Mouse (Mus musculus) midbrain, embryonic 16.5 days (tissue): ENCODE data around the gene Vasp. TPM values are rescaled to one million over a fixed set of nuclear protein-coding genes. Genes with fewer than 3 reads are reported as not detected.

Experiments used
- ATAC-seq: fragments of 200-750 bp; cut with Nextera tagmentation; 2 replicates; pipeline ENCODE4 v1.8.0; 2017; ENCODE audit warnings: moderate TSS enrichment
- H3K27ac ChIP-seq: fragments of 300-500 bp; sonication (generic); 2 replicates; pipeline ENCODE4 v1.5.1; 2014; ENCODE audit warnings: mild to moderate bottlenecking, low read length, mixed read lengths
- H3K27me3 ChIP-seq: fragments of 300-500 bp; sonication (generic); 2 replicates; pipeline ENCODE4 v1.6.1; 2014; ENCODE audit warnings: low read depth, low read length, mixed read lengths; ENCODE audit not compliant: control insufficient read depth, insufficient read depth
- H3K36me3 ChIP-seq: fragments of 300-500 bp; sonication (generic); 2 replicates; pipeline ENCODE4 v1.6.1; 2014; ENCODE audit warnings: mild to moderate bottlenecking, low read length, moderate library complexity, mixed read lengths; ENCODE audit not compliant: control insufficient read depth, insufficient read depth
- H3K4me1 ChIP-seq: fragments of 300-500 bp; sonication (generic); 2 replicates; pipeline ENCODE4 v1.6.1; 2014; ENCODE audit warnings: mild to moderate bottlenecking, low read length, mixed read lengths; ENCODE audit not compliant: control insufficient read depth, insufficient read depth
- H3K4me2 ChIP-seq: fragments of 300-500 bp; sonication (generic); 2 replicates; pipeline ENCODE4 v1.6.1; 2014; ENCODE audit warnings: mild to moderate bottlenecking, low read length, mixed read lengths
- H3K4me3 ChIP-seq: fragments of 300-500 bp; sonication (generic); 2 replicates; pipeline ENCODE4 v1.5.1; 2014; ENCODE audit warnings: low read depth, mild to moderate bottlenecking, low read length, moderate library complexity, mixed read lengths
- H3K9ac ChIP-seq: fragments of 300-500 bp; sonication (generic); 2 replicates; pipeline ENCODE4 v1.6.1; 2014; ENCODE audit warnings: low read depth, low read length, mixed read lengths
- H3K9me3 ChIP-seq: fragments of 300-500 bp; sonication (generic); replicated peaks from 2 replicates; pipeline ENCODE4 v1.6.1; 2014; ENCODE audit warnings: mild to moderate bottlenecking, low read length, mixed read lengths; ENCODE audit not compliant: control insufficient read depth, poor library complexity, severe bottlenecking
- WGBS: fragments of 180-500 bp; shearing (Covaris S2); extraction: QIAGEN DNeasy Blood & Tissue Kit; methylation state at CpG from one replicate; pipeline ENCODE4 v1.1.7; 2014; 5-methylcytosine and 5-hydroxymethylcytosine counted together
- polyA plus RNA-seq: library from polyadenylated mRNA; unstranded; fragments of >200 nt; fragmentation: Nextera tagmentation; extraction: Ambion mirVana; gene quantifications from 2 replicates; pipeline ENCODE4 v1.2.1, GENCODE M21; 2015

Gene Vasp
- polyA plus RNA-seq, 1 experiment from 2014 or later = 35.5 TPM

- WGBS = 19% methylated on average over 20 of the region's 20 CpGs
- peaks cover 16% of the 10 kb centered on the region for H3K4me1 ChIP-seq
- no peaks in the 10 kb centered on the region for H3K27me3 ChIP-seq
- H3K4me3 ChIP-seq = peak overlapping the region; percentile 62
- H3K9me3 ChIP-seq = no peaks in the 10 kb centered on the region
- peak; percentile 16 for ATAC-seq
- H3K36me3 ChIP-seq = no peaks in the 10 kb centered on the region; the same call in 1 of the 2 replicates
- H3K9ac ChIP-seq = peak overlapping the region; percentile 76
- peak overlapping the region; percentile 70 for H3K4me2 ChIP-seq
- peak overlapping the region; percentile 99 for H3K27ac ChIP-seq
Measured at GRCm38 (mm10) chr7:19226817-19227797, 44.5 kb downstream of the Vasp start.

DNA sequence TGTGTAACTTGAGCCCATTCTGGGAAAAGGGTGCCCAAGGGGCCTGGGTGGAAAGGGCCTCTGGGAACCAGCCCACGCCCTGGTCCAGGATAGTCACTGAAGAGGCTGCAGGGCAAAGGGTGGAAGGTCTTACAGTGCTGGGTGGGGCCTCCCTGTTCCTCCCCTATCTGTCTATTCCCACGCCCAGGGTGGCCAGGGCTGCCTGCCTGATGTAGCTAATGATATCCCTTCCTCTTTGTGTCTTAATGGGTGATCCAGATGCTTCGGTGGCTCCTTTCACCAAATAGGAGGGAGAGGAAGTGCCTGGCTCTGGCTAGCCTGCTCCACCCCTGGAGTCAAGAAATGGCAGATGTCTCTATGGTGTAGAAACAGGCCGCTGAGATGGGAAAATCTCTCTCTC lies 46.7 kb downstream of the Vasp start:
- Histone ChIP-seq H3K9me3 (no peaks in the 10 kb centered on the region), H3K27ac (no peak overlapping the region), H3K9ac (no peak overlapping the region), H3K4me1 (peaks cover 15% of the 10 kb centered on the region), H3K4me3 (no peak overlapping the region), H3K27me3 (no peaks in the 10 kb centered on the region), H3K4me2 (no peak overlapping the region), H3K36me3 (no peaks in the 10 kb centered on the region)
- ATAC-seq = no peak
- WGBS = 97% methylated on average over 4 of the region's 4 CpGs

- Histone ChIP-seq H3K27ac (no peak overlapping the region), H3K9me3 (no peaks in the 10 kb centered on the region), H3K9ac (no peak overlapping the region), H3K4me2 (no peak overlapping the region), H3K27me3 (no peaks in the 10 kb centered on the region), H3K4me1 (peaks cover 7% of the 10 kb centered on the region), H3K36me3 (no peaks in the 10 kb centered on the region), H3K4me3 (no peak overlapping the region)
- no peak for ATAC-seq
- WGBS = 94% methylated on average over 14 of the region's 14 CpGs
Measured at GRCm38 (mm10) chr7:19222875-19223274, 48.7 kb downstream of the Vasp start.

GRCm38 (mm10) chr7:19222189-19222588 lies 49.4 kb downstream of the Vasp start:
- Histone ChIP-seq H3K27ac (no peak overlapping the region), H3K4me2 (no peak overlapping the region), H3K4me3 (no peak overlapping the region), H3K9ac (no peak overlapping the region), H3K27me3 (no peaks in the 10 kb centered on the region), H3K9me3 (no peaks in the 10 kb centered on the region), H3K4me1 (peaks cover 7% of the 10 kb centered on the region), H3K36me3 (no peaks in the 10 kb centered on the region)
- no peak for ATAC-seq
- WGBS = 95% methylated on average over 16 of the region's 16 CpGs

DNA sequence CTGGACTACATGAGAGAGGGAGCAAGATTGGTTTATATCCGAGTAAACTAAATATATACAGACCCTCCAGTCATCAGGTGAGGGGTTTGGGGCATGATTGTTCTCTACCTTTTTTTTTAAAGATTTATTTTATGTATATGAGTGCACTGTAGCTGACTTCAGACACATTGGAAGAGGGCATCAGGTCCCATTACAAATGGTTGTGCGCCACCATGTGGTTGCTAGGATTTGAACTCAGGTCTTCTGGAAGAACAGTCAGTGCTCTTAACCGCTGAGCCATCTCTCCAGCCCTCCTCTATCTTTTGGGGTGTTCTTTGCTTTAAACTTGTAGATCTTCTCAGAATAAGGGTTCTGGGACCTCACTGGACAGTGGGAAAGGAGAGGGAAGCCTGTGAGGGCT lies 51.6 kb downstream of the Vasp start:
- 71% methylated on average over 3 of the region's 3 CpGs for WGBS
- ATAC-seq = no peak

GRCm38 (mm10) chr7:19217944-19218343 lies 53.7 kb downstream of the Vasp start:
- H3K27ac ChIP-seq = no peak overlapping the region
- no peak overlapping the region for H3K4me2 ChIP-seq
- no peaks in the 10 kb centered on the region for H3K4me1 ChIP-seq
- H3K27me3 ChIP-seq = no peaks in the 10 kb centered on the region
- ATAC-seq = no peak
- H3K36me3 ChIP-seq = no peaks in the 10 kb centered on the region
- H3K9me3 ChIP-seq = no peaks in the 10 kb centered on the region
- WGBS = 6% methylated on average over 2 of the region's 3 CpGs
- no peak overlapping the region for H3K9ac ChIP-seq
- H3K4me3 ChIP-seq = no peak overlapping the region

More for the DNA sequence above, 51.6 kb downstream of the Vasp start:
- Histone ChIP-seq H3K27me3 (no peaks in the 10 kb centered on the region), H3K9me3 (no peaks in the 10 kb centered on the region), H3K27ac (no peak overlapping the region), H3K4me1 (no peaks in the 10 kb centered on the region), H3K9ac (no peak overlapping the region), H3K36me3 (no peaks in the 10 kb centered on the region), H3K4me2 (no peak overlapping the region), H3K4me3 (no peak overlapping the region)

DNA sequence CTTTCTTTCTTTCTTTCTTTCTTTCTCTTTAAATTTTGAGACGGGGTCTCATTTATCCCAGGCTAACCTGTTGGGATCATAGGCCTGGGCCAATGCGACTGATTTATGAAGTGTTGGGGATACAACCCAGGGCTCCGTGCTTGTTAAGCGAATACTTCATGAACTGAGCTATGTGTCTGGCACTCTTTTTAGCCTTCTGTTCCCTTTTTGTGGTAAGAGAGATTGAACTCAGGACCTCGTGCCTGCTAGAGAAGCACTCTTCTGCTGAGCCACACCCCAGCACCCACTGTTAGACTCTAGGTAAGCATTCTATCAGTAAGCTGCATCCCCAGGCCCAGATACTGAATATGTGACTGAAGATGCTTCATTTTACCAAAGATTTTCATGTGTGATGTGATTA lies 54.1 kb downstream of the Vasp start:
- H3K9me3 ChIP-seq = no peaks in the 10 kb centered on the region
- WGBS = 78% methylated on average over 5 of the region's 5 CpGs
- H3K27ac ChIP-seq = no peak overlapping the region
- H3K4me3 ChIP-seq = no peak overlapping the region
- H3K27me3 ChIP-seq = no peaks in the 10 kb centered on the region
- no peaks in the 10 kb centered on the region for H3K4me1 ChIP-seq
- no peak for ATAC-seq
- no peak overlapping the region for H3K9ac ChIP-seq
- H3K4me2 ChIP-seq = no peak overlapping the region
- H3K36me3 ChIP-seq = no peaks in the 10 kb centered on the region

GRCm38 (mm10) chr7:19214940-19215339 lies 56.7 kb downstream of the Vasp start:
- H3K4me3 ChIP-seq = no peak overlapping the region
- H3K9me3 ChIP-seq = no peaks in the 10 kb centered on the region
- ATAC-seq = no peak
- H3K9ac ChIP-seq = no peak overlapping the region
- H3K4me2 ChIP-seq = no peak overlapping the region
- 68% methylated on average over 9 of the region's 9 CpGs for WGBS
- no peaks in the 10 kb centered on the region for H3K27me3 ChIP-seq
- no peaks in the 10 kb centered on the region for H3K36me3 ChIP-seq
- peaks cover 5% of the 10 kb centered on the region for H3K4me1 ChIP-seq
- no peak overlapping the region for H3K27ac ChIP-seq

- Histone ChIP-seq H3K4me3 (no peak overlapping the region), H3K4me1 (peaks cover 5% of the 10 kb centered on the region), H3K4me2 (no peak overlapping the region), H3K9ac (no peak overlapping the region), H3K27ac (no peak overlapping the region), H3K9me3 (no peaks in the 10 kb centered on the region), H3K27me3 (no peaks in the 10 kb centered on the region), H3K36me3 (no peaks in the 10 kb centered on the region)
- 72% methylated on average over 7 of the region's 7 CpGs for WGBS
- ATAC-seq = no peak
Measured at GRCm38 (mm10) chr7:19214369-19214768, 57.2 kb downstream of the Vasp start.
